Mouse (Mus musculus) kidney, adult 2 months (tissue): ENCODE results near the gene Draxin. TPM values are rescaled to one million over a fixed set of nuclear protein-coding genes. Genes with fewer than 3 reads are reported as not detected.
"Not testable (repeated sequence)": the region's sequence is repeated elsewhere in the genome, so short reads cannot be mapped to it uniquely, and the experiment has no call there.

ENCODE experiments used
- DNase-seq: peaks from one replicate; pipeline ENCODE4 v3.0.0; 2021
- H3K27ac ChIP-seq: fragments of 200-500 bp; 2 replicates; pipeline ENCODE4 v1.5.1; 2012; ENCODE audit warnings: low read depth, low read length, control low read depth, inconsistent platforms; ENCODE audit not compliant: insufficient read depth
- H3K27me3 ChIP-seq: fragments of 200-500 bp; replicated peaks from 2 replicates; pipeline ENCODE4 v1.6.1; 2012; ENCODE audit warnings: mild to moderate bottlenecking, moderate library complexity, low read length, inconsistent platforms; ENCODE audit not compliant: control insufficient read depth, insufficient read depth
- H3K36me3 ChIP-seq: fragments of 200-500 bp; 2 replicates; pipeline ENCODE4 v1.6.1; 2012; ENCODE audit warnings: mild to moderate bottlenecking, moderate library complexity, low read length, inconsistent platforms; ENCODE audit not compliant: control insufficient read depth, insufficient read depth
- H3K4me1 ChIP-seq: fragments of 200-500 bp; 2 replicates; pipeline ENCODE4 v1.6.1; 2011; ENCODE audit warnings: low read length; ENCODE audit not compliant: control insufficient read depth, insufficient read depth
- H3K4me3 ChIP-seq: fragments of 200-500 bp; 2 replicates; pipeline ENCODE4 v1.5.1; 2011; ENCODE audit warnings: mild to moderate bottlenecking, low read depth, low read length, control low read depth; ENCODE audit not compliant: insufficient read depth
- CTCF ChIP-seq: fragments of 200-500 bp; conservative IDR thresholded peaks from 2 replicates; pipeline ENCODE4 v1.5.1; 2011; ENCODE audit warnings: low read depth, mild to moderate bottlenecking, control low read depth, low read length, moderate library complexity, mixed read lengths; ENCODE audit not compliant: insufficient read depth, insufficient read length
- POLR2A ChIP-seq: fragments of 200-500 bp; IDR thresholded peaks from one replicate; pipeline ENCODE4 v1.6.1; 2011; ENCODE audit warnings: low read depth, low read length, control low read depth
- WGBS: fragments of 180-500 bp; shearing (Covaris S2); methylation state at CpG from one replicate; pipeline ENCODE4 v1.1.7; 2018; 5-methylcytosine and 5-hydroxymethylcytosine counted together
- polyA plus RNA-seq: library from polyadenylated mRNA; depleted of rRNA; stranded (reverse); fragments of >200 nt; gene quantifications from 2 replicates; pipeline ENCODE4 v1.2.3, GENCODE M21; 2012; rRNA removed

Draxin gene
- 0.03 and 0.11 TPM in 2 replicates for polyA plus RNA-seq

DNA sequence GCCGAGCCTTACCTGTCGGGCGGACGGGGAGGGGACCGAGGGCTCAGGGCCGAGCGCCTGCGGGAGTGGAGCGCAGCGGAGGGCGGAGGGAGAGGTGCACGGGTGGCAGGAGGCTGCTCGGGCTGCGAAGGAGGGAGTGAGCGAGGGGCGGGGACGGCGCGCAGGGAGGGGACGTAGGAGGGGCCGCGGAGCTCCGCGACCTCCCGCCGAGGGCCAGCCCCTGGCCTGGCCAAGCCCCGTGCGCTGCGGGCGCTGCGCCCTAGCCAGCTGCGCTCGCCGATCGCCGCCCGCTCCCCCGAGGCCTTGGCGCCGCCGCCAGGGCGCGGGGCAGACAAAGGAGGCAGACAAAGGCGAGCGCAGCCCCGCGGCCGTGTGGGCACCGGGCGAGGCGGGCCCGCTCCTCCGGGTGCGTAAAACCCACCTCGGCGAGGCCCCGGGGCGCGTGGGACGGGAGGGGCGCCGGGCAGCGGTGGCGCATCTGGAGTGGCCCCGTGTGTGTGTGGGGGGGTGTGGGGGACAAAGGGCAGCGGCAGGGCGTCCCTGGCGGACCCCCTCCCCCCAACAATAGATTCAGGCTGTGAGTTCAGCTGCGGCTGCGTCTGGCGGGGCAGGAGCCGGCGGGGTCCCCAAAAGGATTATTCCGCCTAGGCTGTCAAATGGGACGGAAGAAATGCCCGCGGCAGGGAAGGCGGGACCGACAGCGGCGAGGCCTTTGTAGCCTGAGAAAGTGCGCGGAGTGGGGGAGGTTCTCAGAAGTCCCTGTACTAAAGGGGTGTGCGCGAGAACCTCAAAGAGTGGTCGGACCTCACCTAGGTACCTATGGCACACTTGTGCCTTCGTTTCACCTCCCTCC lies at the start of gene Draxin:
TSS of gene Draxin (minus strand) at position 138 of the 853 bp plus-strand sequence.
- Histone ChIP-seq H3K4me3 (peak within 1 kb of the TSS; percentile 34; the same call in 1 of the 2 replicates), H3K27ac (no peak within 1 kb of the TSS), H3K36me3 (no peaks in the 10 kb centered on the region), H3K27me3 (no peaks in the 10 kb centered on the region), H3K4me1 (no peaks in the 10 kb centered on the region)
- DNase-seq: peak; percentile 61
- no peak for TF ChIP-seq CTCF
- TF ChIP-seq POLR2A: no peak
- WGBS: 2% methylated on average over 83 of the region's 87 CpGs

DNA sequence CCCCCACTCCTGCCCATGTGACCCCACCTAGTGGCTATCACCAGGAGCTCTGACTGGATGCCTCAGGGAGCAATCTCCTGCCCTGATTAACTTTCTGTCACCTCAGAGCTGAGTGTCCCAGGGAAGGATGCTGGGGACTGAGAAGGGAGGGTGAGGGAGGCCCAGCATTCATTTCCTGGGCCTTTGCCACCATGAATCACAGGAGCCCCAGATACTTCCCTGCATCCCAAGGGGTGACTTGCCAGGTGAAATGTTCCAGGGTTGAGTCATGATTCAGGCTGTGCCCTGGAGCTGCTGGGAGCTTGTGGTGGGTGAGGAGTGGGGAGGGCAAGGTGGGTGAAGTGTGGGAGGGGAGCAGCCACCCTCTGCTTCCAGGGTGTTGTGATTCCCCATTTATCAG lies 47.2 kb upstream of the Draxin start:
- Histone ChIP-seq H3K4me3 (no peak overlapping the region), H3K27ac (no peak overlapping the region), H3K4me1 (no peaks in the 10 kb centered on the region), H3K36me3 (no peaks in the 10 kb centered on the region), H3K27me3 (no peaks in the 10 kb centered on the region; the same call in 1 of the 2 replicates)
- no peak for DNase-seq
- no peak for TF ChIP-seq CTCF
- no peak for TF ChIP-seq POLR2A

- H3K36me3 ChIP-seq, H3K4me1 ChIP-seq, H3K27me3 ChIP-seq, H3K4me3 ChIP-seq, DNase-seq, H3K27ac ChIP-seq: not testable (repeated sequence)
- 53% methylated on average over 5 of the region's 6 CpGs for WGBS
These were observed 46.1 kb upstream of the Draxin start for GRCm38 (mm10) chr4:148176603-148177002.

GRCm38 (mm10) chr4:148174495-148174862 lies 44.0 kb upstream of the Draxin start:
- WGBS: 36% methylated on average over 12 of the region's 12 CpGs
- TF ChIP-seq POLR2A (no peak), CTCF (no peak)
- no peak for DNase-seq
- no peaks in the 10 kb centered on the region; the same call in 1 of the 2 replicates for H3K27me3 ChIP-seq
- no peak overlapping the region for H3K27ac ChIP-seq
- H3K36me3 ChIP-seq: no peaks in the 10 kb centered on the region
- no peaks in the 10 kb centered on the region for H3K4me1 ChIP-seq
- no peak overlapping the region for H3K4me3 ChIP-seq

- no peak for DNase-seq
- TF ChIP-seq POLR2A: no peak
- no peak for TF ChIP-seq CTCF
- no peak overlapping the region for H3K27ac ChIP-seq
- H3K4me1 ChIP-seq: no peaks in the 10 kb centered on the region
- H3K27me3 ChIP-seq: no peaks in the 10 kb centered on the region; the same call in 1 of the 2 replicates
- no peaks in the 10 kb centered on the region for H3K36me3 ChIP-seq
- no peak overlapping the region for H3K4me3 ChIP-seq
- WGBS: 3% methylated on average over 30 of the region's 30 CpGs
These were observed 43.5 kb upstream of the Draxin start for GRCm38 (mm10) chr4:148173811-148174494.

DNA sequence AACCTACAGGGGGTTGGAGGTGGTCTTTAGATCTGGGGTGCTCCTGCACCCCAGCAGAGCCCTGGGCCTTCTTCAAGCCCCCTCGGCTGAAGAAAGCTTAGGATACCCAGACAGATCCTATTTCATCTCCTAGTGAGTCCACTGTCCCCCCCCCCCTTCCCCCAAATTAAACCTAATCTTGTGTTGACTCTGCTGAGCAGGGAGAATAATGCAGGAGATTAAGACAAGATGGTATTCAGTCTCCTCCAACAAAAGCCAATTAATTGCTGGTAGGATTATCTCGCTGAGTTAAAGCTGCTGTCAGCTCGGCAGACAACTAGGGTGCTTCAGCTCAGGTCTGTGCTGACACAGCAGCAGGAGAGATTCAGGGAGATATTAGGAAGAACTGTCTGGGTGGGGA lies 40.8 kb upstream of the Draxin start:
- TF ChIP-seq POLR2A: no peak
- no peak for TF ChIP-seq CTCF
- WGBS: 58% methylated on average over 3 of the region's 3 CpGs

GRCm38 (mm10) chr4:148170842-148171241 lies 40.3 kb upstream of the Draxin start:
- no peaks in the 10 kb centered on the region; the same call in 1 of the 2 replicates for H3K27me3 ChIP-seq

More for the DNA sequence above, 40.8 kb upstream of the Draxin start:
- H3K36me3 ChIP-seq: no peaks in the 10 kb centered on the region
- no peak for DNase-seq
- H3K27me3 ChIP-seq: no peaks in the 10 kb centered on the region; the same call in 1 of the 2 replicates
- no peak overlapping the region for H3K4me3 ChIP-seq
- H3K4me1 ChIP-seq: no peaks in the 10 kb centered on the region
- no peak overlapping the region for H3K27ac ChIP-seq

More at GRCm38 (mm10) chr4:148170842-148171241, 40.3 kb upstream of the Draxin start:
- Histone ChIP-seq H3K36me3 (no peaks in the 10 kb centered on the region), H3K4me3 (no peak overlapping the region), H3K4me1 (no peaks in the 10 kb centered on the region), H3K27ac (no peak overlapping the region)
- 3% methylated on average over 2 of the region's 2 CpGs for whole genome bisulfite sequencing
- peak; percentile 54 for DNase-seq
- TF ChIP-seq POLR2A (no peak), CTCF (peak; percentile 91)
